Mouse (Mus musculus) liver, embryonic 11.5 days (tissue): Measurements from ENCODE around the gene Got2. TPM values are rescaled to one million over a fixed set of nuclear protein-coding genes. Genes with fewer than 3 reads are reported as not detected.
A peak's percentile ranks its signal among the peaks of the same experiment; 100 is the strongest.

Experiments used
- ATAC-seq: fragments of 200-750 bp; cut with Nextera tagmentation; replicated peaks from 2 replicates; pipeline ENCODE4 v1.8.0; 2017; ENCODE audit warnings: moderate number of reproducible peaks, mild to moderate bottlenecking, moderate TSS enrichment, moderate library complexity; ENCODE audit not compliant: low FRiP score
- DNase-seq: peaks from one replicate; pipeline ENCODE4 v3.0.0-alpha.2; 2017; ENCODE audit warnings: low spot score
- H3K27ac ChIP-seq: fragments of 300-500 bp; sonication (generic); 2 replicates; pipeline ENCODE4 v1.5.1; 2014; ENCODE audit warnings: mild to moderate bottlenecking, low read depth, low read length, control low read depth
- H3K27me3 ChIP-seq: fragments of 300-500 bp; sonication (generic); replicated peaks from 2 replicates; pipeline ENCODE4 v1.6.1; 2014; ENCODE audit warnings: low read length, mixed read lengths; ENCODE audit not compliant: control insufficient read depth, insufficient read depth
- H3K36me3 ChIP-seq: fragments of 300-500 bp; sonication (generic); 2 replicates; pipeline ENCODE4 v1.6.1; 2014; ENCODE audit warnings: mild to moderate bottlenecking, low read length, moderate library complexity, mixed read lengths; ENCODE audit not compliant: control insufficient read depth, insufficient read depth
- H3K4me1 ChIP-seq: fragments of 300-500 bp; sonication (generic); replicated peaks from 2 replicates; pipeline ENCODE4 v1.6.1; 2014; ENCODE audit warnings: low read length, mixed read lengths; ENCODE audit not compliant: control insufficient read depth, insufficient read depth
- H3K4me2 ChIP-seq: fragments of 300-500 bp; sonication (generic); 2 replicates; pipeline ENCODE4 v1.6.1; 2014; ENCODE audit warnings: mild to moderate bottlenecking, control low read depth, moderate library complexity
- H3K4me3 ChIP-seq: fragments of 300-500 bp; sonication (generic); 2 replicates; pipeline ENCODE4 v1.5.1; 2014; ENCODE audit warnings: low read depth, low read length, control low read depth
- H3K9ac ChIP-seq: fragments of 300-500 bp; sonication (generic); 2 replicates; pipeline ENCODE4 v1.6.1; 2014; ENCODE audit warnings: low read depth, low read length, control low read depth
- H3K9me3 ChIP-seq: fragments of 300-500 bp; sonication (generic); 2 replicates; pipeline ENCODE4 v1.6.1; 2016; ENCODE audit warnings: low read length, inconsistent platforms, mixed read lengths; ENCODE audit not compliant: control insufficient read depth
- WGBS: fragments of 180-500 bp; shearing (Covaris S2); extraction: QIAGEN DNeasy Blood & Tissue Kit; methylation state at CpG from one replicate; pipeline ENCODE4 v1.1.7; 2014; 5-methylcytosine and 5-hydroxymethylcytosine counted together
- polyA plus RNA-seq: library from polyadenylated mRNA; unstranded; fragments of >200 nt; fragmentation: Nextera tagmentation; extraction: Ambion mirVana; gene quantifications from 2 replicates; pipeline ENCODE4 v1.2.1, GENCODE M21; 2014

The Got2 gene
- polyA plus RNA-seq = 153 and 158 TPM in 2 replicates

- H3K36me3 ChIP-seq = no peaks in the 10 kb centered on the region
- peaks cover 14% of the 10 kb centered on the region; the same call in 1 of the 2 replicates for H3K4me1 ChIP-seq
- no peaks in the 10 kb centered on the region for H3K27me3 ChIP-seq
- 7% methylated on average over 31 of the region's 31 CpGs for WGBS
- peak within 1 kb of the TSS; percentile 84 for H3K9ac ChIP-seq
- H3K4me3 ChIP-seq = peak within 1 kb of the TSS; percentile 96
- no peaks in the 10 kb centered on the region for H3K9me3 ChIP-seq
- H3K27ac ChIP-seq = peak within 1 kb of the TSS; percentile 84
- H3K4me2 ChIP-seq = peak within 1 kb of the TSS; percentile 65
- peak; percentile 95 for DNase-seq
- ATAC-seq = peak; percentile 86
Measured at GRCm38 (mm10) chr8:95888285-95889136, at the start of gene Got2. Gene Got2, minus strand, starts transcription at chr8:95888547.

GRCm38 (mm10) chr8:95932841-95933240 lies 44.5 kb upstream of the Got2 start:
- Histone ChIP-seq H3K27me3 (no peaks in the 10 kb centered on the region), H3K4me2 (no peak overlapping the region), H3K4me3 (no peak overlapping the region), H3K36me3 (no peaks in the 10 kb centered on the region), H3K27ac (no peak overlapping the region), H3K4me1 (no peaks in the 10 kb centered on the region), H3K9me3 (no peaks in the 10 kb centered on the region), H3K9ac (no peak overlapping the region)
- DNase-seq = no peak
- ATAC-seq = no peak
- 85% methylated on average over 5 of the region's 5 CpGs for WGBS

- WGBS = 64% methylated on average over 4 of the region's 4 CpGs
- ATAC-seq = no peak
- H3K4me3 ChIP-seq = no peak overlapping the region
- no peaks in the 10 kb centered on the region for H3K9me3 ChIP-seq
- H3K9ac ChIP-seq = no peak overlapping the region
- H3K27me3 ChIP-seq = no peaks in the 10 kb centered on the region
- no peak overlapping the region for H3K27ac ChIP-seq
- H3K36me3 ChIP-seq = no peaks in the 10 kb centered on the region
- no peaks in the 10 kb centered on the region for H3K4me1 ChIP-seq
- H3K4me2 ChIP-seq = no peak overlapping the region
- no peak for DNase-seq
Measured at GRCm38 (mm10) chr8:95929821-95930220, 41.5 kb upstream of the Got2 start.

- Histone ChIP-seq H3K4me3 (peak overlapping the region; percentile 28), H3K27ac (no peak overlapping the region), H3K36me3 (no peaks in the 10 kb centered on the region), H3K4me2 (peak overlapping the region; percentile 66), H3K4me1 (peaks cover 4% of the 10 kb centered on the region; the same call in 1 of the 2 replicates), H3K27me3 (no peaks in the 10 kb centered on the region), H3K9me3 (no peaks in the 10 kb centered on the region), H3K9ac (no peak overlapping the region)
- ATAC-seq = peak; percentile 54
- peak; percentile 39 for DNase-seq
- 10% methylated on average over 9 of the region's 9 CpGs for WGBS
Measured at GRCm38 (mm10) chr8:95916106-95916505, 27.8 kb upstream of the Got2 start.

- H3K9ac ChIP-seq = no peak overlapping the region
- H3K9me3 ChIP-seq = no peaks in the 10 kb centered on the region
- WGBS = 7% methylated on average over 7 of the region's 7 CpGs
- no peak overlapping the region for H3K4me3 ChIP-seq
- peaks cover 4% of the 10 kb centered on the region; the same call in 1 of the 2 replicates for H3K4me1 ChIP-seq
- H3K27ac ChIP-seq = no peak overlapping the region
- DNase-seq = peak; percentile 52
- H3K4me2 ChIP-seq = no peak overlapping the region; the same call in 1 of the 2 replicates
- H3K36me3 ChIP-seq = no peaks in the 10 kb centered on the region
- peak; percentile 71 for ATAC-seq
- H3K27me3 ChIP-seq = no peaks in the 10 kb centered on the region
Measured at GRCm38 (mm10) chr8:95914905-95915643, 26.7 kb upstream of the Got2 start.

- Histone ChIP-seq H3K9me3 (no peaks in the 10 kb centered on the region), H3K27me3 (no peaks in the 10 kb centered on the region), H3K27ac (no peak overlapping the region), H3K4me2 (no peak overlapping the region), H3K36me3 (no peaks in the 10 kb centered on the region), H3K9ac (no peak overlapping the region), H3K4me1 (peaks cover 4% of the 10 kb centered on the region; the same call in 1 of the 2 replicates), H3K4me3 (no peak overlapping the region)
- ATAC-seq (no peak), DNase-seq (no peak)
- WGBS = 69% methylated on average over 5 of the region's 5 CpGs
Measured at GRCm38 (mm10) chr8:95911240-95911639, 22.9 kb upstream of the Got2 start.

- no peaks in the 10 kb centered on the region for H3K36me3 ChIP-seq
- no peak for DNase-seq
- 81% methylated on average over 11 of the region's 11 CpGs for WGBS
- no peak overlapping the region for H3K4me3 ChIP-seq
- H3K27me3 ChIP-seq = no peaks in the 10 kb centered on the region
- no peak for ATAC-seq
- no peaks in the 10 kb centered on the region for H3K4me1 ChIP-seq
- no peak overlapping the region for H3K4me2 ChIP-seq
- H3K9me3 ChIP-seq = no peaks in the 10 kb centered on the region
- no peak overlapping the region for H3K27ac ChIP-seq
- H3K9ac ChIP-seq = no peak overlapping the region
Measured at GRCm38 (mm10) chr8:95907885-95908284, 19.5 kb upstream of the Got2 start.

GRCm38 (mm10) chr8:95906738-95907137 lies 18.4 kb upstream of the Got2 start:
- no peak overlapping the region for H3K4me3 ChIP-seq
- H3K9me3 ChIP-seq = no peaks in the 10 kb centered on the region
- ATAC-seq (no peak), DNase-seq (no peak)
- 71% methylated on average over 9 of the region's 9 CpGs for WGBS
- no peaks in the 10 kb centered on the region for H3K36me3 ChIP-seq
- H3K4me1 ChIP-seq = no peaks in the 10 kb centered on the region
- no peak overlapping the region for H3K9ac ChIP-seq
- no peaks in the 10 kb centered on the region for H3K27me3 ChIP-seq
- H3K27ac ChIP-seq = no peak overlapping the region
- H3K4me2 ChIP-seq = no peak overlapping the region
